Mouse (Mus musculus): ENCODE measurements around the gene Folr2.

- TF ChIP-seq CTCF (IDR thresholded peaks at IDR 0.05; ENCODE audit: low read depth) (no peak), EP300 (IDR thresholded peaks at IDR 0.05; ENCODE audit: low read depth) (no peak)
Measured at GRCm38 (mm10) chr7:101868241-101869162, 11.5 kb upstream of the Folr2 start.
